Mouse (Mus musculus) lung, embryonic 16.5 days (tissue): ENCODE measurements around the gene Rhox13. TPM values are rescaled to one million over a fixed set of nuclear protein-coding genes. Genes with fewer than 3 reads are reported as not detected.

Source experiments
- ATAC-seq: fragments of 200-750 bp; cut with Nextera tagmentation; 2 replicates; pipeline ENCODE4 v1.8.0; 2017; ENCODE audit warnings: low read depth, mild to moderate bottlenecking, moderate library complexity
- H3K27ac ChIP-seq: fragments of 300-500 bp; sonication (generic); 2 replicates; pipeline ENCODE4 v1.5.1; 2014; ENCODE audit warnings: mild to moderate bottlenecking, control low read depth, low read length
- H3K27me3 ChIP-seq: fragments of 300-500 bp; sonication (generic); 2 replicates; pipeline ENCODE4 v1.6.1; 2014; ENCODE audit warnings: low read depth, low read length, mixed read lengths; ENCODE audit not compliant: control insufficient read depth, insufficient read depth
- H3K36me3 ChIP-seq: fragments of 300-500 bp; sonication (generic); 2 replicates; pipeline ENCODE4 v1.6.1; 2014; ENCODE audit warnings: low read length; ENCODE audit not compliant: control insufficient read depth, insufficient read depth
- H3K4me1 ChIP-seq: fragments of 300-500 bp; sonication (generic); replicated peaks from 2 replicates; pipeline ENCODE4 v1.6.1; 2014; ENCODE audit warnings: low read length, mixed read lengths; ENCODE audit not compliant: control insufficient read depth, insufficient read depth
- H3K4me2 ChIP-seq: fragments of 300-500 bp; sonication (generic); 2 replicates; pipeline ENCODE4 v1.6.1; 2014; ENCODE audit warnings: low read depth, low read length, control low read depth
- H3K4me3 ChIP-seq: fragments of 300-500 bp; sonication (generic); 2 replicates; pipeline ENCODE4 v1.5.1; 2014; ENCODE audit warnings: mild to moderate bottlenecking, low read length, control low read depth
- H3K9ac ChIP-seq: fragments of 300-500 bp; sonication (generic); 2 replicates; pipeline ENCODE4 v1.6.1; 2014; ENCODE audit warnings: low read length, control low read depth
- H3K9me3 ChIP-seq: fragments of 300-500 bp; sonication (generic); 2 replicates; pipeline ENCODE4 v1.6.1; 2016; ENCODE audit warnings: low read length; ENCODE audit not compliant: control insufficient read depth
- WGBS: fragments of 180-500 bp; shearing (Covaris S2); extraction: QIAGEN DNeasy Blood & Tissue Kit; methylation state at CpG from one replicate; pipeline ENCODE4 v1.1.7; 2014; 5-methylcytosine and 5-hydroxymethylcytosine counted together
- polyA plus RNA-seq: library from polyadenylated mRNA; unstranded; fragments of >200 nt; fragmentation: Nextera tagmentation; extraction: Ambion mirVana; gene quantifications from 2 replicates; pipeline ENCODE4 v1.2.1, GENCODE M21; 2015

The Rhox13 gene
- not detected in 2 replicates for polyA plus RNA-seq

DNA sequence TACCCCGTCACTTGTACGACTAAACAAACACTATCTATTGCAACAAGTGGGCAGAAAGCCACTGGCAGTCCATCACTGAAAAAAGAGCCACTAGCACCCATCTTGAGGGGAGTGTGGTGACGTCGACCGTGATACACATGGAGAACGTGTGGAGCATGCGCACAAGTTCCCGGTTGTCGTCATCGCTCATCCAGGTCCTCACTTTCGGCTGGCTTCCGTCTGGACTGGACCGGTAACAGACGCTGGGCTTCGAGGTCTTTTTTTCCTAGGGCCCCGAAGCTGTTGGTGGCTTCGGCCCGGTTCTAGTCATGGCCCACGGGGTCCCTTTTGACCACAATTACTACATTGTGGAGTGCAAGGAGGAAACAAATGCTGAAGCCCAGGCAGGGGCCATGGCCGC is at the start of gene Rhox13:
TSS of gene Rhox13 (plus strand) at position 238 of the 400 bp plus-strand sequence.
- WGBS = 94% methylated on average over 20 of the region's 20 CpGs
- H3K9ac ChIP-seq = no peak within 1 kb of the TSS
- no peaks in the 10 kb centered on the region for H3K4me1 ChIP-seq
- no peaks in the 10 kb centered on the region for H3K27me3 ChIP-seq
- H3K9me3 ChIP-seq = peaks cover 8% of the 10 kb centered on the region
- H3K4me3 ChIP-seq = no peak within 1 kb of the TSS
- H3K27ac ChIP-seq = no peak within 1 kb of the TSS
- no peak within 1 kb of the TSS for H3K4me2 ChIP-seq
- H3K36me3 ChIP-seq = no peaks in the 10 kb centered on the region
- no peak for ATAC-seq

DNA sequence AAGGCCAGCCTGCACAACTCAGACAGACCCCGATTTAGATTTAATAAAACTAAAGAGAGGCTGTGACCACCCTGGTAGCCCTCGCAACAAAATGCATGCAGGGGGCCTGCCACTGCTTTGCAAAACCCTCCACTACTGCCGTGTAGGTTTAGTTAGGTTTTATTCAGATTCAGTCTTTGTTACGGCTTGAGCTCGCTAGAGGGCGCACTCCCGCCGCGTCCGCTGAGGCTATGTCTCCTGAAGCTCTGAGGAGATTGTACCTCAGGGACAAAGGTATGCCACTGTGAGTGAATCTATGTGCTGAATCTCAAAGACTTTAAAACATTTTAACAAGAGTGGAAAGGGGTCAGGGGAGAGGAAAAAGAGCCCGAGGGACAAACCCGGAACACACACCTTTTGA is 36.8 kb upstream of the Rhox13 start:
- Histone ChIP-seq H3K4me1 (no peaks in the 10 kb centered on the region), H3K36me3 (no peaks in the 10 kb centered on the region), H3K9me3 (no peaks in the 10 kb centered on the region), H3K4me3 (no peak overlapping the region), H3K27ac (no peak overlapping the region), H3K27me3 (no peaks in the 10 kb centered on the region), H3K9ac (no peak overlapping the region), H3K4me2 (no peak overlapping the region)
- 17% methylated on average over 12 of the region's 12 CpGs for WGBS
- no peak for ATAC-seq

DNA sequence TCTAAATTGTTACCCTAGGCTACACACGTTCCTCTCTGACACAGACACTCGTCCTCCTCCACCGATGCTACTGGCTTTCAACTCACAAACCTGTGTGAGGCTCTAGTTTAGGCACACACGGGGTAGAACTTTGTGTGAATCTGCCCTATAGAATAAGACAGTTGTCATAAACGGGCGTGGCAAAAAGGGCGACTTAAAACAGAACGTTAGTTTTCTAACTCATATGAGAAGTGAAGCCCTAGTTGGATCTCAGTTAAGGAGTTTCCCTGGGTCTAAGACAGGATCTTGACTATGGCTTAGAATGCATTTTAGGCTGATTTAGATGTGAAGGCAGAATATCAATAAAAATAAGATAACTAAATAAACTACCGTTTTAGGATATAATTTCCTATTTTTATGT is 36.0 kb upstream of the Rhox13 start, which contains the start of gene Rhox11:
TSS of gene Rhox11 (minus strand) at position 101 of the 400 bp plus-strand sequence.
- Histone ChIP-seq H3K4me3 (no peak within 1 kb of the TSS), H3K27ac (no peak within 1 kb of the TSS), H3K9me3 (no peaks in the 10 kb centered on the region), H3K27me3 (no peaks in the 10 kb centered on the region), H3K36me3 (no peaks in the 10 kb centered on the region), H3K4me2 (no peak within 1 kb of the TSS), H3K4me1 (no peaks in the 10 kb centered on the region), H3K9ac (no peak within 1 kb of the TSS)
- WGBS = 81% methylated on average over 9 of the region's 9 CpGs
- ATAC-seq = no peak

DNA sequence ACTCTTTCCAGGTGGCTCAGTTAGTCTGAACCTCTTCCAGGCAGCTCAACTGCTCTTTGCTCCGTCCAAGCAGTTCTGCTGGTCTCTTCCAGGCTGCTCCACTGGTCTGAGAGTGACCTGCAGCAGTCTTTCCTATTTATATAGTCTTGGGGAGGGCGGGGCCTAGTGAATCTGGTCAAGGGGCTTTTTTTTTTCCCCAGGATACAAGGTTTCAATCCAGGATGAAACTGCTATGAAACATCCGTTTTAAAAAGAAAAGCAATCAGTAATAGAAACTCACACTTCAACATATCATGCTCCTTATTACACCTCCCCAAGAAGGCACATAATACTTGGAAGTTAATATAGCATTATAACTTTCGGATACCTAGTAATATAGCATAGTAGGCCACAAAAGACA is 10.2 kb upstream of the Rhox13 start, which contains the start of gene Rhox12:
TSS of gene Rhox12 (minus strand) at position 101 of the 400 bp plus-strand sequence.
- H3K4me1 ChIP-seq = no peaks in the 10 kb centered on the region
- no peaks in the 10 kb centered on the region for H3K9me3 ChIP-seq
- ATAC-seq = no peak
- no peak within 1 kb of the TSS for H3K4me2 ChIP-seq
- WGBS = 66% methylated on average over 4 of the region's 4 CpGs
- no peaks in the 10 kb centered on the region for H3K27me3 ChIP-seq
- no peaks in the 10 kb centered on the region for H3K36me3 ChIP-seq
- no peak within 1 kb of the TSS for H3K27ac ChIP-seq
- H3K9ac ChIP-seq = no peak within 1 kb of the TSS
- no peak within 1 kb of the TSS for H3K4me3 ChIP-seq

DNA sequence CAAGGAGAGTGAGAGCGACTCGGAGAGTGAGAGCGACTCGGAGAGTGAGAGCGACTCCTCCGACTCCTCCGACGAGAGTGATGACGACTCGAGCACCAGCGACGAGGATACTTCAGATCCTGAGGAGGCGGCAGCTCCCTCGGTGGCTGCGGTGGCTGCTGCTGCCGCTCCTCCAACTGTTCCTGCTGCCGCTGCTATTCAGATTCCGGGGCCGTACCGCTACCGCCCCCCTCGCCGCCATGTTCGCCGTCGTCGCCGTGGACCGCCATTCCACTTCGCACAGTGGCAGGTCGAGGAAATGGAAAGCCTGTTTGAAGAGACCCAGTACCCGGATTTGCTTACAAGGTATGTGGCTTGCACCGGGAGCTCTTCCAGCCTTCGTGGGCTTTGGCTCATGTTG is 459 bp downstream of the Rhox13 start:
- Histone ChIP-seq H3K9me3 (peaks cover 8% of the 10 kb centered on the region), H3K27me3 (no peaks in the 10 kb centered on the region), H3K27ac (no peak overlapping the region), H3K4me3 (no peak overlapping the region), H3K9ac (no peak overlapping the region), H3K4me1 (no peaks in the 10 kb centered on the region), H3K36me3 (no peaks in the 10 kb centered on the region), H3K4me2 (no peak overlapping the region)
- 84% methylated on average over 30 of the region's 34 CpGs for WGBS
- ATAC-seq = no peak

DNA sequence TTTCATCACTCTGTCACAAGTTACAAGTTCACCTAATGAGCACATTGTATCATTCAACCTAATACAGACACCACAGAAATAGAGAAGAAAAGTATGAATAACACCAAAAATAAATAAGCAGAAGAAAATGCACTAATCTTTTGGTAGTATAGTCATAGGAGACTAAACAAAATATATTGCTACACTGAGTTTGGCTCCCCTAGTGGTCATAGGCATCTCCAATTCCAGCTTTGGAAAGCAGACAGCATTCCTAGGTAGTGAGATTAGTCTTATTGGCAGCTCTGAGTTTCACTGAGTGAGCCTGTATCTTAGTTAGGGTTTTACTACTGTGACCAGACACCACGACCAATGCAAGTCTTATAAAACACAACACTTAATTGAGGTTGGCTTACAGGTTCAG is 38.1 kb downstream of the Rhox13 start:
- ATAC-seq = no peak
- H3K27me3 ChIP-seq = no peaks in the 10 kb centered on the region
- WGBS = 79% methylated on average over 1 of the region's 1 CpGs
- no peaks in the 10 kb centered on the region for H3K4me1 ChIP-seq
- no peak overlapping the region for H3K4me2 ChIP-seq
- no peak overlapping the region for H3K9ac ChIP-seq
- H3K9me3 ChIP-seq = no peaks in the 10 kb centered on the region
- H3K27ac ChIP-seq = no peak overlapping the region
- H3K36me3 ChIP-seq = no peaks in the 10 kb centered on the region
- no peak overlapping the region for H3K4me3 ChIP-seq

DNA sequence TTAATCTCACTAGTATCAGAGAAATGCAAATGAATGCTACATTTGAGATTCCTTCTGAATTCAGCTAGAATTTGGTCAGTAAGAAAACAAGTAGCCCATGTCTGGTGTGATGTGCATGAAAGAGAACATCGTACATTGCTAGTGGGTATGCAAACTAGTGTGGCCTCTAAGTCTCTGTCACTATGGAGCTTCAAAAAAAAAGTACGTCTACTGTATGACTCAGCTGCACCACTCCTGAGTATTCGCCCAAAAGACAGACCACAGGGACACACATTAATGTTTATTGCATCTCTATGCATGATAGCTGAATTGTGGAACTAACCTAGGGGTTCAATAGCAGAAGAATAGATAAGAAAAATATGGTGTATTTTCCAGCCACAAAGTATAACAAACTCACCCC is 44.3 kb downstream of the Rhox13 start:
- 86% methylated on average over 3 of the region's 3 CpGs for WGBS
- Histone ChIP-seq H3K27ac (no peak overlapping the region), H3K4me3 (no peak overlapping the region), H3K9ac (no peak overlapping the region), H3K36me3 (no peaks in the 10 kb centered on the region), H3K27me3 (no peaks in the 10 kb centered on the region), H3K4me1 (no peaks in the 10 kb centered on the region), H3K4me2 (no peak overlapping the region), H3K9me3 (no peaks in the 10 kb centered on the region)
- no peak for ATAC-seq

DNA sequence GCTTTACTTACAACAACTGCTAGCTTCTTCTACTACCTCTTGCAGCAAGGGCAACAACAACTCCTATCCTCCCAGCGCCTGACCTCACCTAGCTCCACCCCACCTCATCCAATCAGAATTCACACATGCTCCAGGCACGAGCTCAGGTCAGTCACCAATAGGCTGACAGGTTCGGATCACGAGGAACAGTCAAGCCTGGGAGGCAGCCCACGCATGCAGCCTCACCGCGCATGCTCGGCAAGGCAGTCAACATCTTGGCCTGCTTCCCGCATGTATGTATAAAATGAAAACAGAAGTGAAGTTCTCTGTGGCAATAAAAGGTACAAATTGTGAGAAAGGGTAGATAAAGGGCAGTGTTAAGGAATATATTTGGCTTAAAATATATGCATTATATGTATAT is 45.0 kb downstream of the Rhox13 start:
- ATAC-seq = no peak
- no peaks in the 10 kb centered on the region for H3K4me1 ChIP-seq
- H3K27me3 ChIP-seq = no peaks in the 10 kb centered on the region
- H3K36me3 ChIP-seq = no peaks in the 10 kb centered on the region
- no peaks in the 10 kb centered on the region for H3K9me3 ChIP-seq
- no peak overlapping the region for H3K4me2 ChIP-seq
- H3K4me3 ChIP-seq = no peak overlapping the region
- no peak overlapping the region for H3K27ac ChIP-seq
- 67% methylated on average over 9 of the region's 9 CpGs for WGBS
- H3K9ac ChIP-seq = no peak overlapping the region

DNA sequence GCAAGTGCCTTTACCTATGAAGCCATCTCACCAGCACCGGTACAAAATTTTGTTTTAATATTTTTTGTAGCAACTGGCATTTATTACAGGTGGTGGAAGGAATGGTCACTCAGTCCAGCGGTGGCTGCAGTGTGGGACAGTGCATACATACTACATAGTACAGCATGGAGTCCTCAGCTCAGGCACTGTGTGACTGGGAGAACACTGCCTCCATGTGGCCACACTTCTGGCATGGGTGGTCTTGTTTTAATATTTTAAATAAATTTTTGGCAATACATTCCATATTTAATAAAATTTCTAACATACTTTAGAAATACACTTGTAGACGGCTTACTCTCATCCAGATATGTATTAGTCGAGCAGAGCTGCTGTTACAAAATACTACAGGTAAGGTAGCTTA is 45.6 kb downstream of the Rhox13 start:
- H3K4me2 ChIP-seq = no peak overlapping the region
- H3K27ac ChIP-seq = no peak overlapping the region
- H3K27me3 ChIP-seq = no peaks in the 10 kb centered on the region
- H3K4me1 ChIP-seq = no peaks in the 10 kb centered on the region
- no peak overlapping the region for H3K4me3 ChIP-seq
- H3K9me3 ChIP-seq = no peaks in the 10 kb centered on the region
- no peak for ATAC-seq
- 77% methylated on average over 4 of the region's 4 CpGs for WGBS
- H3K36me3 ChIP-seq = no peaks in the 10 kb centered on the region
- no peak overlapping the region for H3K9ac ChIP-seq
